Mouse (Mus musculus) gastrocnemius, adult 8-10 months (tissue): Measurements from ENCODE around the gene C1qtnf9. TPM values are rescaled to one million over a fixed set of nuclear protein-coding genes. Genes with fewer than 3 reads are reported as not detected.
A peak's percentile ranks its signal among the peaks of the same experiment; 100 is the strongest.

Experiments
- DNase-seq, 2 experiments: peaks; one replicate each; pipeline ENCODE4 v3.0.0; 2022; ENCODE audit warnings: low spot score in 2 of 2
- total RNA-seq, 4 experiments: library from RNA; stranded (reverse); gene quantifications; 2 replicates each; pipeline ENCODE4 v1.2.4; 2022

Gene C1qtnf9
- total RNA-seq, 4 experiments from 2014 or later, result 11.8 to 23.1 (median 15.8) TPM

GRCm38 (mm10) chr14:60784427-60785315, 16.7 kb downstream of the C1qtnf9 start, which contains the start of gene Mipep:
Mipep (plus strand) TSS chr14:60784573.
- DNase-seq, result peak; percentile 64 to 68

- peak in 1 of 2 experiments; percentile 8 for DNase-seq
Measured at GRCm38 (mm10) chr14:60790103-60790502, 22.2 kb downstream of the C1qtnf9 start.

- no peak for DNase-seq
Measured at GRCm38 (mm10) chr14:60796600-60797322, 28.8 kb downstream of the C1qtnf9 start.

GRCm38 (mm10) chr14:60797596-60797995, 29.7 kb downstream of the C1qtnf9 start:
- no peak for DNase-seq

GRCm38 (mm10) chr14:60798721-60799120, 30.8 kb downstream of the C1qtnf9 start:
- no peak for DNase-seq

- DNase-seq, result no peak
Measured at GRCm38 (mm10) chr14:60799762-60800728, 32.1 kb downstream of the C1qtnf9 start.

GRCm38 (mm10) chr14:60802026-60802425, 34.1 kb downstream of the C1qtnf9 start:
- no peak for DNase-seq

GRCm38 (mm10) chr14:60804978-60805377, 37.0 kb downstream of the C1qtnf9 start:
- no peak for DNase-seq

GRCm38 (mm10) chr14:60805871-60806270, 37.9 kb downstream of the C1qtnf9 start:
- peak in 1 of 2 experiments; percentile 20 for DNase-seq

- no peak for DNase-seq
Measured at GRCm38 (mm10) chr14:60806891-60807344, 39.0 kb downstream of the C1qtnf9 start.

GRCm38 (mm10) chr14:60809881-60810280, 41.9 kb downstream of the C1qtnf9 start:
- DNase-seq, result no peak

GRCm38 (mm10) chr14:60811547-60811946, 43.6 kb downstream of the C1qtnf9 start:
- no peak for DNase-seq

GRCm38 (mm10) chr14:60815098-60815497, 47.2 kb downstream of the C1qtnf9 start:
- no peak for DNase-seq

GRCm38 (mm10) chr14:60818045-60818444, 50.1 kb downstream of the C1qtnf9 start:
- DNase-seq, result no peak

GRCm38 (mm10) chr14:60830096-60830495, 62.2 kb downstream of the C1qtnf9 start:
- no peak for DNase-seq

Other genes starting within 250 kb of the C1qtnf9 start
- gene Spata13, start 134.1 kb upstream of the C1qtnf9 start, total RNA-seq, result 1 to 10 TPM; 1.2 to 3.5 (median 3.0) TPM
- gene Mipep, start 16.4 kb downstream of the C1qtnf9 start, total RNA-seq, result 10 to 100 TPM; 35.0 to 37.7 (median 36.3) TPM